Mouse (Mus musculus): ENCODE measurements around the gene Ap3b2. TPM values are rescaled to one million over a fixed set of nuclear protein-coding genes. Genes with fewer than 3 reads are reported as not detected.

Gene Ap3b2
- polyA plus RNA-seq, 1 experiment from 2014 or later, result 0.44 TPM

- Histone ChIP-seq H3K4me2 (no peak overlapping the region), H3K36me3 (no peaks in the 10 kb centered on the region), H3K27ac (no peak overlapping the region), H3K9me3 (no peaks in the 10 kb centered on the region), H3K4me3 (replicated peaks) (no peak overlapping the region), H3K4me1 (replicated peaks) (peaks cover 8% of the 10 kb centered on the region; the same call in 1 of the 2 replicates), H3K9ac (replicated peaks) (no peak overlapping the region), H3K27me3 (peaks cover 34% of the 10 kb centered on the region)
- no peak for ATAC-seq (ENCODE audit: insufficient number of reproducible peaks, insufficient read depth, low FRiP score, low TSS enrichment, low read depth)
- WGBS, result 80% methylated on average over 3 of the region's 3 CpGs
These were observed 18.5 kb downstream of the Ap3b2 start for GRCm38 (mm10) chr7:81475221-81475620.

GRCm38 (mm10) chr7:81464906-81465450 is 28.7 kb downstream of the Ap3b2 start:
- ATAC-seq (ENCODE audit: insufficient number of reproducible peaks, insufficient read depth, low FRiP score, low TSS enrichment, low read depth), result no peak
- Histone ChIP-seq H3K4me1 (replicated peaks) (no peaks in the 10 kb centered on the region), H3K36me3 (no peaks in the 10 kb centered on the region), H3K9ac (replicated peaks) (no peak overlapping the region), H3K27ac (no peak overlapping the region), H3K4me2 (no peak overlapping the region), H3K27me3 (peaks cover 32% of the 10 kb centered on the region), H3K4me3 (replicated peaks) (no peak overlapping the region), H3K9me3 (no peaks in the 10 kb centered on the region)
- 77% methylated on average over 9 of the region's 9 CpGs for WGBS

GRCm38 (mm10) chr7:81464116-81464515 is 29.6 kb downstream of the Ap3b2 start:
- H3K27me3 ChIP-seq, result peaks cover 38% of the 10 kb centered on the region
- ATAC-seq (ENCODE audit: insufficient number of reproducible peaks, insufficient read depth, low FRiP score, low TSS enrichment, low read depth), result no peak; the same call in 1 of the 2 replicates
- H3K4me2 ChIP-seq, result no peak overlapping the region
- H3K36me3 ChIP-seq, result no peaks in the 10 kb centered on the region
- no peak overlapping the region for H3K4me3 ChIP-seq (replicated peaks)
- no peaks in the 10 kb centered on the region for H3K4me1 ChIP-seq (replicated peaks)
- H3K27ac ChIP-seq, result no peak overlapping the region
- H3K9me3 ChIP-seq, result no peaks in the 10 kb centered on the region
- WGBS, result 4% methylated on average over 4 of the region's 4 CpGs
- no peak overlapping the region for H3K9ac ChIP-seq (replicated peaks)

GRCm38 (mm10) chr7:81462815-81463214 is 30.9 kb downstream of the Ap3b2 start:
- H3K27me3 ChIP-seq, result peaks cover 51% of the 10 kb centered on the region

GRCm38 (mm10) chr7:81455155-81455651 is 38.5 kb downstream of the Ap3b2 start, which contains the start of gene Cpeb1:
Cpeb1 (minus strand) TSS chr7:81455465.
- peak within 1 kb of the TSS; percentile 42; the same call in 1 of the 2 replicates for H3K9ac ChIP-seq (replicated peaks)
- under 1% methylated on average over 28 of the region's 28 CpGs for WGBS
- no peaks in the 10 kb centered on the region for H3K36me3 ChIP-seq
- H3K4me1 ChIP-seq (replicated peaks), result peaks cover 27% of the 10 kb centered on the region
- ATAC-seq (ENCODE audit: insufficient number of reproducible peaks, insufficient read depth, low FRiP score, low TSS enrichment, low read depth), result no peak
- H3K27ac ChIP-seq, result no peak within 1 kb of the TSS
- H3K9me3 ChIP-seq, result no peaks in the 10 kb centered on the region
- peaks cover 85% of the 10 kb centered on the region for H3K27me3 ChIP-seq
- peak within 1 kb of the TSS; percentile 54 for H3K4me3 ChIP-seq (replicated peaks)
- H3K4me2 ChIP-seq, result peak within 1 kb of the TSS; percentile 93

More at GRCm38 (mm10) chr7:81462815-81463214, 30.9 kb downstream of the Ap3b2 start:
- Histone ChIP-seq H3K27ac (no peak overlapping the region), H3K9me3 (no peaks in the 10 kb centered on the region), H3K9ac (replicated peaks) (no peak overlapping the region), H3K4me2 (no peak overlapping the region), H3K4me1 (replicated peaks) (no peaks in the 10 kb centered on the region), H3K36me3 (no peaks in the 10 kb centered on the region), H3K4me3 (replicated peaks) (no peak overlapping the region)
- WGBS, result 72% methylated on average over 3 of the region's 3 CpGs
- no peak for ATAC-seq (ENCODE audit: insufficient number of reproducible peaks, insufficient read depth, low FRiP score, low TSS enrichment, low read depth)

- WGBS, result 2% methylated on average over 76 of the region's 87 CpGs
- H3K4me3 ChIP-seq (replicated peaks), result peak overlapping the region; percentile 54
- ATAC-seq (ENCODE audit: insufficient number of reproducible peaks, insufficient read depth, low FRiP score, low TSS enrichment, low read depth), result peak; percentile 56
- H3K4me2 ChIP-seq, result peak overlapping the region; percentile 93
- no peaks in the 10 kb centered on the region for H3K36me3 ChIP-seq
- peaks cover 85% of the 10 kb centered on the region for H3K27me3 ChIP-seq
- no peak overlapping the region for H3K27ac ChIP-seq
- peaks cover 27% of the 10 kb centered on the region for H3K4me1 ChIP-seq (replicated peaks)
- H3K9me3 ChIP-seq, result no peaks in the 10 kb centered on the region
- peak overlapping the region; percentile 42; the same call in 1 of the 2 replicates for H3K9ac ChIP-seq (replicated peaks)
These were observed 39.2 kb downstream of the Ap3b2 start for GRCm38 (mm10) chr7:81454331-81455039.

- peak; percentile 37; the same call in 1 of the 2 replicates for ATAC-seq (ENCODE audit: insufficient number of reproducible peaks, insufficient read depth, low FRiP score, low TSS enrichment, low read depth)
- Histone ChIP-seq H3K9ac (replicated peaks) (peak overlapping the region; percentile 42; the same call in 1 of the 2 replicates), H3K4me1 (replicated peaks) (peaks cover 27% of the 10 kb centered on the region), H3K4me3 (replicated peaks) (peak overlapping the region; percentile 54), H3K36me3 (no peaks in the 10 kb centered on the region), H3K9me3 (no peaks in the 10 kb centered on the region), H3K27me3 (peaks cover 77% of the 10 kb centered on the region), H3K4me2 (peak overlapping the region; percentile 93), H3K27ac (no peak overlapping the region)
- WGBS, result 4% methylated on average over 78 of the region's 84 CpGs
These were observed 40.1 kb downstream of the Ap3b2 start for GRCm38 (mm10) chr7:81453443-81454274.

- Histone ChIP-seq H3K4me2 (peak overlapping the region; percentile 93), H3K36me3 (no peaks in the 10 kb centered on the region), H3K9ac (replicated peaks) (0 out of 2 replicates have a peak overlapping the region, but pooled peaks have one; percentile 9), H3K27me3 (peaks cover 73% of the 10 kb centered on the region), H3K4me1 (replicated peaks) (peaks cover 27% of the 10 kb centered on the region), H3K9me3 (no peaks in the 10 kb centered on the region), H3K27ac (no peak overlapping the region), H3K4me3 (replicated peaks) (peak overlapping the region; percentile 54)
- 0 out of 2 replicates have a peak, but pooled peaks have one; percentile 15 for ATAC-seq (ENCODE audit: insufficient number of reproducible peaks, insufficient read depth, low FRiP score, low TSS enrichment, low read depth)
- 3% methylated on average over 20 of the region's 21 CpGs for WGBS
These were observed 40.7 kb downstream of the Ap3b2 start for GRCm38 (mm10) chr7:81452971-81453441.

MicroRNAs encoded within 50 kb of the gene (microRNA counts, 519-probe panel; counts per million panel counts)
- microRNA mmu-miR-1839-3p, result not detected
- 4,525 counts per million, percentile 36 among the panel's probes with 10 or more counts for microRNA mmu-miR-1839-5p

Other genes with a start within 250 kb of the Ap3b2 start
- 1,248 and 1,281 TPM in 2 replicates for gene Rps17, start 148.7 kb downstream of the Ap3b2 start, polyA plus RNA-seq (2016; fragmentation: Nextera tagmentation; extraction: Ambion mirVana)
- 0.44 TPM in 1 of 2 replicates, not detected in the other for gene Cpeb1, start 38.5 kb downstream of the Ap3b2 start, polyA plus RNA-seq (2016; fragmentation: Nextera tagmentation; extraction: Ambion mirVana)
- gene BC048679, start 4.4 kb upstream of the Ap3b2 start, polyA plus RNA-seq (2016; fragmentation: Nextera tagmentation; extraction: Ambion mirVana), result not detected in 2 replicates
- gene Fsd2, start 73.0 kb upstream of the Ap3b2 start, polyA plus RNA-seq (2016; fragmentation: Nextera tagmentation; extraction: Ambion mirVana), result 0.08 TPM in 1 of 2 replicates, not detected in the other
- 4.0 and 4.5 TPM in 2 replicates for gene Whamm, start 77.3 kb upstream of the Ap3b2 start, polyA plus RNA-seq (2016; fragmentation: Nextera tagmentation; extraction: Ambion mirVana)
- 42.5 and 46.7 TPM in 2 replicates for gene Homer2, start 213.6 kb upstream of the Ap3b2 start, polyA plus RNA-seq (2016; fragmentation: Nextera tagmentation; extraction: Ambion mirVana)

Data from limb, embryonic 12.5 days (tissue).